Mouse (Mus musculus): ENCODE measurements around the gene Vps36. TPM values are rescaled to one million over a fixed set of nuclear protein-coding genes. Genes with fewer than 3 reads are reported as not detected.

Vps36 gene
- polyA plus RNA-seq, 1 experiment from 2014 or later = 31.5 TPM

- peak; percentile 54 for DNase-seq (ENCODE audit: low spot score)
- H3K9me3 ChIP-seq = no peaks in the 10 kb centered on the region
- H3K4me3 ChIP-seq = no peak overlapping the region
- peaks cover 9% of the 10 kb centered on the region; the same call in 1 of the 2 replicates for H3K4me1 ChIP-seq
- no peak overlapping the region for H3K27ac ChIP-seq
- H3K36me3 ChIP-seq = peaks cover 37% of the 10 kb centered on the region
- H3K27me3 ChIP-seq (ENCODE audit: insufficient read depth, poor library complexity, severe bottlenecking) = no peaks in the 10 kb centered on the region
- 92% methylated on average over 5 of the region's 5 CpGs for WGBS
These were observed 23.4 kb upstream of the Vps36 start for GRCm38 (mm10) chr8:22169167-22169566.

GRCm38 (mm10) chr8:22175966-22176365 is 16.6 kb upstream of the Vps36 start:
- peaks cover 3% of the 10 kb centered on the region; the same call in 1 of the 2 replicates for H3K9me3 ChIP-seq
- no peak overlapping the region for H3K27ac ChIP-seq
- no peaks in the 10 kb centered on the region for H3K4me1 ChIP-seq
- H3K4me3 ChIP-seq = no peak overlapping the region
- WGBS = 94% methylated on average over 7 of the region's 7 CpGs
- no peaks in the 10 kb centered on the region for H3K27me3 ChIP-seq (ENCODE audit: insufficient read depth, poor library complexity, severe bottlenecking)
- peaks cover 51% of the 10 kb centered on the region for H3K36me3 ChIP-seq
- peak; percentile 48 for DNase-seq (ENCODE audit: low spot score)

GRCm38 (mm10) chr8:22184884-22185283 is 7.7 kb upstream of the Vps36 start:
- Histone ChIP-seq H3K9me3 (no peaks in the 10 kb centered on the region), H3K36me3 (peaks cover 4% of the 10 kb centered on the region; the same call in 1 of the 2 replicates), H3K4me1 (peaks cover 10% of the 10 kb centered on the region), H3K27me3 (ENCODE audit: insufficient read depth, poor library complexity, severe bottlenecking) (no peaks in the 10 kb centered on the region), H3K4me3 (peak overlapping the region; percentile 90), H3K27ac (peak overlapping the region; percentile 97; the same call in 1 of the 2 replicates)
- no peak for DNase-seq (ENCODE audit: low spot score)
- WGBS = under 1% methylated on average over 3 of the region's 3 CpGs

GRCm38 (mm10) chr8:22185431-22186397 is 6.9 kb upstream of the Vps36 start, which contains the start of gene Ckap2:
Gene Ckap2, minus strand, starts transcription at chr8:22185819.
- Histone ChIP-seq H3K36me3 (no peaks in the 10 kb centered on the region), H3K9me3 (no peaks in the 10 kb centered on the region), H3K27ac (peak within 1 kb of the TSS; percentile 97), H3K4me3 (peak within 1 kb of the TSS; percentile 90), H3K4me1 (peaks cover 10% of the 10 kb centered on the region), H3K27me3 (ENCODE audit: insufficient read depth, poor library complexity, severe bottlenecking) (no peaks in the 10 kb centered on the region)
- DNase-seq (ENCODE audit: low spot score) = peak; percentile 97
- WGBS = 3% methylated on average over 63 of the region's 63 CpGs

GRCm38 (mm10) chr8:22193432-22194010 is 912 bp downstream of the Vps36 start:
- 13% methylated on average over 12 of the region's 12 CpGs for WGBS
- DNase-seq (ENCODE audit: low spot score) = no peak

GRCm38 (mm10) chr8:22197914-22198313 is 5.3 kb downstream of the Vps36 start:
- Histone ChIP-seq H3K36me3 (peaks cover 32% of the 10 kb centered on the region), H3K9me3 (no peaks in the 10 kb centered on the region), H3K4me1 (peaks cover 12% of the 10 kb centered on the region), H3K27me3 (ENCODE audit: insufficient read depth, poor library complexity, severe bottlenecking) (no peaks in the 10 kb centered on the region), H3K27ac (no peak overlapping the region), H3K4me3 (no peak overlapping the region)
- 92% methylated on average over 6 of the region's 6 CpGs for WGBS
- DNase-seq (ENCODE audit: low spot score) = no peak

More at GRCm38 (mm10) chr8:22193432-22194010, 912 bp downstream of the Vps36 start:
- peak overlapping the region; percentile 87 for H3K4me3 ChIP-seq
- H3K4me1 ChIP-seq = peaks cover 12% of the 10 kb centered on the region
- no peaks in the 10 kb centered on the region for H3K9me3 ChIP-seq
- H3K36me3 ChIP-seq = peaks cover 5% of the 10 kb centered on the region; the same call in 1 of the 2 replicates
- H3K27ac ChIP-seq = peak overlapping the region; percentile 98
- no peaks in the 10 kb centered on the region for H3K27me3 ChIP-seq (ENCODE audit: insufficient read depth, poor library complexity, severe bottlenecking)

- Histone ChIP-seq H3K36me3 (peaks cover 32% of the 10 kb centered on the region), H3K27me3 (ENCODE audit: insufficient read depth, poor library complexity, severe bottlenecking) (no peaks in the 10 kb centered on the region), H3K9me3 (no peaks in the 10 kb centered on the region), H3K4me1 (peaks cover 5% of the 10 kb centered on the region; the same call in 1 of the 2 replicates), H3K27ac (no peak overlapping the region), H3K4me3 (no peak overlapping the region)
- peak; percentile 68 for DNase-seq (ENCODE audit: low spot score)
- WGBS = 97% methylated on average over 8 of the region's 8 CpGs
These were observed 6.9 kb downstream of the Vps36 start for GRCm38 (mm10) chr8:22199481-22199880.

- Histone ChIP-seq H3K4me3 (no peak overlapping the region), H3K4me1 (peaks cover 13% of the 10 kb centered on the region), H3K36me3 (peaks cover 41% of the 10 kb centered on the region), H3K9me3 (no peaks in the 10 kb centered on the region), H3K27me3 (ENCODE audit: insufficient read depth, poor library complexity, severe bottlenecking) (no peaks in the 10 kb centered on the region), H3K27ac (no peak overlapping the region)
- WGBS = 71% methylated on average over 4 of the region's 4 CpGs
- DNase-seq (ENCODE audit: low spot score) = no peak
These were observed 14.9 kb downstream of the Vps36 start for GRCm38 (mm10) chr8:22207535-22207934.

- Histone ChIP-seq H3K4me3 (no peak overlapping the region), H3K9me3 (no peaks in the 10 kb centered on the region), H3K27ac (peak overlapping the region; percentile 44; the same call in 1 of the 2 replicates), H3K27me3 (ENCODE audit: insufficient read depth, poor library complexity, severe bottlenecking) (no peaks in the 10 kb centered on the region), H3K4me1 (peaks cover 13% of the 10 kb centered on the region), H3K36me3 (peaks cover 47% of the 10 kb centered on the region)
- 18% methylated on average over 5 of the region's 5 CpGs for WGBS
- peak; percentile 80 for DNase-seq (ENCODE audit: low spot score)
These were observed 16.4 kb downstream of the Vps36 start for GRCm38 (mm10) chr8:22209012-22209411.

GRCm38 (mm10) chr8:22214826-22215225 is 22.2 kb downstream of the Vps36 start:
- 91% methylated on average over 10 of the region's 10 CpGs for WGBS
- no peak for DNase-seq (ENCODE audit: low spot score)
- Histone ChIP-seq H3K27ac (no peak overlapping the region), H3K36me3 (peaks cover 79% of the 10 kb centered on the region), H3K9me3 (no peaks in the 10 kb centered on the region), H3K4me3 (no peak overlapping the region), H3K4me1 (no peaks in the 10 kb centered on the region), H3K27me3 (ENCODE audit: insufficient read depth, poor library complexity, severe bottlenecking) (no peaks in the 10 kb centered on the region)

GRCm38 (mm10) chr8:22226361-22226760 is 33.8 kb downstream of the Vps36 start:
- 55% methylated on average over 8 of the region's 8 CpGs for WGBS
- Histone ChIP-seq H3K4me3 (no peak overlapping the region; the same call in 1 of the 2 replicates), H3K4me1 (peaks cover 4% of the 10 kb centered on the region; the same call in 1 of the 2 replicates), H3K27me3 (ENCODE audit: insufficient read depth, poor library complexity, severe bottlenecking) (peaks cover 9% of the 10 kb centered on the region; the same call in 1 of the 2 replicates), H3K27ac (no peak overlapping the region), H3K9me3 (no peaks in the 10 kb centered on the region), H3K36me3 (peaks cover 15% of the 10 kb centered on the region)
- DNase-seq (ENCODE audit: low spot score) = no peak

- H3K27ac ChIP-seq = peak within 1 kb of the TSS; percentile 77
- H3K9me3 ChIP-seq = no peaks in the 10 kb centered on the region
- DNase-seq (ENCODE audit: low spot score) = peak; percentile 85
- peaks cover 10% of the 10 kb centered on the region for H3K36me3 ChIP-seq
- H3K4me3 ChIP-seq = peak within 1 kb of the TSS; percentile 73
- H3K4me1 ChIP-seq = peaks cover 4% of the 10 kb centered on the region; the same call in 1 of the 2 replicates
- peaks cover 9% of the 10 kb centered on the region; the same call in 1 of the 2 replicates for H3K27me3 ChIP-seq (ENCODE audit: insufficient read depth, poor library complexity, severe bottlenecking)
- under 1% methylated on average over 39 of the region's 39 CpGs for WGBS
These were observed 34.7 kb downstream of the Vps36 start, which contains the start of gene Thsd1 for GRCm38 (mm10) chr8:22227061-22227877. Gene Thsd1, plus strand, starts transcription at chr8:22227313.
